Mouse (Mus musculus): ENCODE results near the gene Cadm2.

DNA sequence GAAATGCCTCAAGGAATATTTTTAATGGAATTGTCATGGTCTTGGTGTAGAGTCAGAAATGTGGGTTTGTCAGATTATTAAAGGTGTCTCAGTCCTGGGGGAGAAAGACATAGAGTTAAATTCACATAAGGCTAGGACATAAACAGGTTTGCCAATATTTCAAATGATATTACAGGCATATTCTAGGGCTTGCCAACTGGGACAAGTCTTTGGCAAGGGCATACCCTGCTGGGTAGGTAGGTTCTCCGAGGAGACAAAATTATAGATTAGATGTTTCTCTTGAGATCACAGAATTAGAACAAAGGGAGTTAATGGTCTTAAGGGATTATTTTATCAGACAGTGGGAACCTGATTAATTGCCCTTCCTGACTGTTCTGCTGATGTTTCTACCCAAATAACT lies 434.4 kb downstream of the Cadm2 start:
- TF ChIP-seq POLR2A (IDR thresholded peaks at IDR 0.05; ENCODE audit: low read depth, low read length) = no peak
- no peak for TF ChIP-seq CTCF (IDR thresholded peaks at IDR 0.05; ENCODE audit: extremely low read depth, insufficient read length, insufficient replicate concordance, low read depth, low read length)

Measured in small intestine, adult 2 months (tissue).